Mouse (Mus musculus): ENCODE measurements around the gene Hist1h2bq. TPM values are rescaled to one million over a fixed set of nuclear protein-coding genes. Genes with fewer than 3 reads are reported as not detected.
"Not testable (repeated sequence)": the region's sequence is repeated elsewhere in the genome, so short reads cannot be mapped to it uniquely, and the experiment has no call there.

Hist1h2bq gene
- 100 to 1,000 TPM in 1 of 2 experiments, 10 to 100 TPM in 1; 53.2 to 110 TPM for total RNA-seq (2021)
- long read RNA-seq, experiment 1, result 0 reads
- long read RNA-seq, experiment 2, result 0 reads

- intact Hi-C loops (cut with DNase I); DNase-seq: not testable (repeated sequence)
These were observed at the start of gene Hist1h2bq, which contains the start of gene Hist1h2ao for GRCm38 (mm10) chr13:21810073-21810472. TSS of gene Hist1h2bq (minus strand) at chr13:21810197. TSS of gene Hist1h2ao (plus strand) at chr13:21810465.

DNA sequence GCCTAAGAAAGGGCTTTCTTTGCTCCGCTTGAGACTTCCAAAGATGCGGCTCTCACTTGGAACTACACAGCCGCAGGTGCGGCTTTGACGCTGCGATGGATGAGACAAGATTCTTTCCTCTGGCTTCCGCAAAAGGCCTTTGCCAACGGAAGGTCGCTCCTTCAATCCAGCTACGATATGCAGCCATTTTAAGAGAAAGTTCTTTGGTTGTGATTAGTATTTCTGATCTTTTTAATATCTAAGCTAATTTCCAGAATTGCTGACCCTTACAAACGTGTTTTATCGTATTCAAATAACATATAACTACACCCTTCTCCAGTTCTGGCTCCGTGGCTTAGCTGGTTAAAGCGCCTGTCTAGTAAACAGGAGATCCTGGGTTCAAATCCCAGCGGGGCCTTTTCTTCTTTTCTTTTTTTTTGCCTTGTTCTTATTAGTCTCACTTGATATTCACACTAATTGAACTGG is 45.7 kb upstream of the Hist1h2bq start:
- no peak for DNase-seq
- intact Hi-C loops (cut with DNase I), result no loop called here

- intact Hi-C loops (cut with DNase I), result no loop called here
- DNase-seq, result peak; percentile 40
These were observed 45.1 kb upstream of the Hist1h2bq start for GRCm38 (mm10) chr13:21855146-21855545.

DNA sequence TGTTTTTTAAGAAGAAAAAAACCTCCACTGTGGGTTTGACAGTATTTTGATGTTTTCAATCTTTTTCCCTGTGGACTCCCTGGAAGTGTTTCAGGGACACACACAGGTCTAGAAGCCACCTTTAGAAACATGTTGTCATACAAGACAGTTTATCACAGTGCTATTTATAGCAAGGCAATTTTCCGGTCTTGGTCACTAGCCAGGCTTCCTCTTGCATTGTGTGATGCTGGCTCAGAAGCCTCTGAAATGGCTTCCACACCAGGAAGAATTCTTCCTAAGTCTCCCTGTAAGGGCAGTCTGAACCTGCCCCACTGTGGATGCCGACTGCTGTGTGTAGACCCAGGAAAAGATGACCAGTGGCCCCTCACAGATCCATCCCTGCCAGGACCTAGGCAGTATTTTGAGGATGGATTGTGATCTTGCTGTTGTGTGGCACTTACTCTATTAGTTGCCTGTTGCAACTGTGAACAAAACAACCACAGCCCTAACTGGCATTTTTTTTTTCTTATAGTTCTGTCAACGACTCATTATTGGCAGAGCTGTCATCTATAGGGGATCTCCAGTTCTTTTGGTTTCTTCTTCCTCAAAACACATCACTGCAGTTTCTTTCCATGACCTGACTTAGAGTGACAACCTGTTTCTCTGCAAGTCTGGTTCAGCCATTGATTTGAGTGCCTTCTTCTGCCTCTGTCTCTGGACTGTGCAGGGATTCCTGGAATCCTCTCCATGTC is 42.4 kb upstream of the Hist1h2bq start:
- intact Hi-C loops (cut with DNase I), result no loop called here
- peak; percentile 51 to 81 for DNase-seq

DNA sequence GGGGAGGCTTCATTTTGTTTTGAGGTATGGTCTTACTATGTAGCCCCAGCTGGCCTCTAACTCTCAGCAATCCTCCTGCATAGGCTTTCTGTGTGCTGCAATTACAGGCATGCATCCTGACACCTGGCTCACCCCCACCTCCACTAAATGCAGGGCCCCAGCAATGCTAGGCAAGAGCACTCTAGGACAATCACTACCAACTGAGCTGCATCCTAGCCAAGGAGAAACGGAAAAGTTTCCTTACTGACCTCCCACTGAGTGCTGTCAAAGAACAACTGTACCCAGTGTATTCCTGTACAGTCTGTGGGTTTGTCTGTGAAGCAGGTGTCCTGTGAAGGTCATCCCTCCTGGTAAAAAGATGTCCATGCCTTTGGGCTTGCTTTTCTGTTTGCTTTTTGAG is 40.7 kb upstream of the Hist1h2bq start:
- intact Hi-C loops (cut with DNase I); DNase-seq: not testable (repeated sequence)

DNA sequence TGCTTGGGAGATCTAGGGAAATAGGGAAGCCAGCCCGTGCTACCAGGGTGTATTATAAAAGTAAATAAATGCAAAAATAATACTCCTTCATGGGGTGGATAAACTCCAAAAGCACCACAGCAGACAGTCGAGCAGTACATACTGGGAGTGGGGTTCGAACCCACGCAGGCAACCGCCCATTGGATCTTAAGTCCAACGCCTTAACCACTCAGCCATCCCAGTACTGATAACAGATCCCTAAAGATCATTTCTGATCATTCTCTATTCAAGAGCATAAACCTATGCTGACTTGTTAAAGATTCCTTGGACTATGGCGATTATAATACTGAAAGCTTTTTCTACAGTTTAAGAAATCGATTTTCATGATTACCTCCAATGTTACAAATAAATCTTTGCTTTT is 37.9 kb upstream of the Hist1h2bq start:
- no peak for DNase-seq

GRCm38 (mm10) chr13:21846356-21846755 is 36.4 kb upstream of the Hist1h2bq start:
- not testable (repeated sequence) for DNase-seq
- intact Hi-C loops (cut with DNase I), result loop anchor here (10.0 kb wide), 1 partner anchor 52 kb away; no protein-coding TSS in a partner anchor

More for the DNA sequence above, 37.9 kb upstream of the Hist1h2bq start:
- intact Hi-C loops (cut with DNase I), result loop anchor here (10.0 kb wide), 1 partner anchor 53 kb away; no protein-coding TSS in a partner anchor

DNA sequence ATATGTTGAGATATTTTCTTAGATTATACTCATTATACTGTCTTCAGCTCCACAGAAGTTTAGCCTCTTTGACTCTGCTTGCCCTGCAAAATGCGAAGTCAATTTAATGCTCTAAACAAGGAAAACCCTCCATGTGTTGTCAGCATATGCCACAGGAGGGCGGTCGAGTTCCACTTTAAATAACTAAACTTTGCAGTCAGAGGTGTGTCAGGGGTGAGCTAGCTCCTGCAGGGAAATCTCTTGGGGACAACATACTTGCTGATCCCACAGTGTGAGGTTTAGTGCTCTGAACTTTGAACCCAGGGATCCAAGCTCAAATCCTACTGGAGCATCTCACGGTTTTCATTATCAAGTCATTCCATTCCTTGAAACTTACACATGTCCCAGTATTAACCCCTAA is 30.5 kb upstream of the Hist1h2bq start:
- intact Hi-C loops (cut with DNase I), result loop anchor here (10.0 kb wide), 1 partner anchor 46 kb away; no protein-coding TSS in a partner anchor
- DNase-seq, result not testable (repeated sequence)

GRCm38 (mm10) chr13:21833461-21833860 is 23.5 kb upstream of the Hist1h2bq start, which contains the start of the genes Hist1h2ap and Hist1h2br:
TSS of gene Hist1h2ap (minus strand) at chr13:21833507.
TSS of gene Hist1h2br (plus strand) at chr13:21833743.
- DNase-seq; intact Hi-C loops (cut with DNase I): not testable (repeated sequence)

GRCm38 (mm10) chr13:21831418-21832394 is 21.7 kb upstream of the Hist1h2bq start, which contains the start of gene Hist1h4n:
TSS of gene Hist1h4n (minus strand) at chr13:21832196.
- DNase-seq, result peak in 1 of 2 experiments; percentile 12
- intact Hi-C loops (cut with DNase I), result not testable (repeated sequence)

- intact Hi-C loops (cut with DNase I), result no loop called here
- no peak for DNase-seq
These were observed 20.3 kb upstream of the Hist1h2bq start for GRCm38 (mm10) chr13:21830344-21830743.

DNA sequence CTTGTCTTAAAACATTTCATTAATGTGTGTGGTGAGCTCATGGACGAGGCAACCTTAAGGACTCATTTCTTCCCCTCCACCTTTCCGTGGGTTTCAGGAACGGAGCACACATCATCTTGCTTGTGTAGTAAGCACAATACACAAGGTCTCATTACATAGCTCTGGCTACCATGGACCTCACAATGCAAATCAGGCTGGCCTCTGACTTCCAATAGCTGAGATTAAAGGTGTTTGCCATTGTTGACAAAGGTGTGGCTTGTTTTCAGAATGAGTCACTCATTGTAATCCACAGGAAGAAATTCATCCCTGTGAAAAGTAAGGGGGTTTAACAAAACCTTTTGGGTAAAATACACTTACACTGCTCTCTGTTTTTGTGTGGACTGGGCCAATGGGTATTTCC is 18.5 kb upstream of the Hist1h2bq start:
- intact Hi-C loops (cut with DNase I), result loop anchor here (10.0 kb wide), 1 partner anchor 1926 kb away; the partner anchor contains the start of genes Hist1h2ab, Hist1h3b and Hist1h4b
- no peak for DNase-seq

- DNase-seq, result not testable (repeated sequence)
- intact Hi-C loops (cut with DNase I), result loop anchor here (10.0 kb wide), 1 partner anchor 1935 kb away; the partner anchor contains the start of genes Hist1h2ab, Hist1h3b and Hist1h4b
These were observed 10.3 kb upstream of the Hist1h2bq start for GRCm38 (mm10) chr13:21820082-21820890.

DNA sequence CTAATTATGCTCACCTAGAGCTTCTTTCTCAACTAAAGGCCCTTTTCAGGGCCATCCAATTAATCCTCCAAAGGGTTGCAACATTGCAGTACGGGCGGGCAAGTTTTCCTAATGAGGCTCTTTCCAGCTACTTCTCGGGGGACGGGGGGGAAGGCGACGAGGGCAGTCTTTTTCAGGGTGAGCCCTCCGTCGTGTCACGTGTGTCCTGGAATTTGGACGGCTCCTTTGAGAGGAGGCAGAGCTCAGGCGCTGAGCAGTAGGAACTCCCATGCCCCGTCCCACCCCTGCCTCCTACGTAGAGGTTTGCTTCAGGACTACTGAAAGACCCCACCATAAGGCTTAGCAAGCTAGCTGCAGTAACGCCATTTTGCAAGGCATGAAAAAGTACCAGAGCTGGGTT is 2.1 kb upstream of the Hist1h2bq start:
- DNase-seq, result not testable (repeated sequence)

GRCm38 (mm10) chr13:21811539-21811938 is 1.5 kb upstream of the Hist1h2bq start, which contains the start of gene Hist1h4m:
TSS of gene Hist1h4m (plus strand) at chr13:21811746.
- DNase-seq, result peak; percentile 22 to 34
- intact Hi-C loops (cut with DNase I), result not testable (repeated sequence)

More for the DNA sequence above, 2.1 kb upstream of the Hist1h2bq start:
- intact Hi-C loops (cut with DNase I), result not testable (repeated sequence)

DNA sequence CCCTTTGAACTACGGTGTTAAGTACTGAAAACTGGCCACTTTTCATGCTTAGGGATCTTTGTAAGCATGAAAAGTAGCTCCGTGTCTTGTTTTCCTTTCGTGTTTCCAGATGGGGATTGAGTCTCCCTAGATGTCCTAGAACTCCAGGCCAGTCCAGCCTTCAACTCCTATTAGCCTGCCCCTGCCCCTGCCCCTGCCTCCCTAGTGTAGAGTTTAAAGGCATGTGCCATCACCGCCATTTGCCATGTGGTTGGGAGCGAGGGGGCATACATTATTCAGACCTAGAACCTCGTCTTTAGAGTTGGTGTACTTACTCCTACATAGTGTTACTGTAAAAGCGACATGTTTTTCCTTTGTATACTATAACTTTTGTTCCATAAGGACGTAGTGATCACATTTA is 1.1 kb upstream of the Hist1h2bq start:
- DNase-seq; intact Hi-C loops (cut with DNase I): not testable (repeated sequence)

DNA sequence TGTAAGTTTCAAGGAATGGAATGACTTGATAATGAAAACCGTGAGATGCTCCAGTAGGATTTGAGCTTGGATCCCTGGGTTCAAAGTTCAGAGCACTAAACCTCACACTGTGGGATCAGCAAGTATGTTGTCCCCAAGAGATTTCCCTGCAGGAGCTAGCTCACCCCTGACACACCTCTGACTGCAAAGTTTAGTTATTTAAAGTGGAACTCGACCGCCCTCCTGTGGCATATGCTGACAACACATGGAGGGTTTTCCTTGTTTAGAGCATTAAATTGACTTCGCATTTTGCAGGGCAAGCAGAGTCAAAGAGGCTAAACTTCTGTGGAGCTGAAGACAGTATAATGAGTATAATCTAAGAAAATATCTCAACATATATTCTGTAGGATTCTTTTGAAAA is 6.9 kb downstream of the Hist1h2bq start:
- intact Hi-C loops (cut with DNase I), result not testable (repeated sequence)

DNA sequence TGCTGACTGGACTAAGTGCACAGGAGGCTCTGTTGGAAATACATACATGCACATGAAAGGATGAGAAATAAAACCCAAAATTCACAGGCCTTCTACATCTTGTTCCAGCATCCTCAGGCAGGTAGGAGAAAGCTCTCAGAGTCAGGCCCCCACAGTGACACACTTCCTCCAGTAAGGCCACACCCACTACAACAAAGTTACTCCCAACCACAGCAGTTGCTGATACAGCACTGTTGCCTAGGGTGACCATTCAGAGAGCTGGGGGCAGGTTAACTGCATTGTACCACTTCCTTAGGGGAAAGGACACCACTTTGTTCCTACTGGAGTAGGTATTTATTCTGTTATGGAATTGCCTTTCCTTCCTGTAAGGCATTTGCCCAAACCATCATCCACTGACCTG is 12.8 kb downstream of the Hist1h2bq start:
- intact Hi-C loops (cut with DNase I), result loop anchor here (10.0 kb wide), 1 partner anchor 48 kb away; no protein-coding TSS in a partner anchor
- DNase-seq, result not testable (repeated sequence)

More for the DNA sequence above, 6.9 kb downstream of the Hist1h2bq start:
- DNase-seq, result not testable (repeated sequence)

- DNase-seq, result no peak
- intact Hi-C loops (cut with DNase I), result loop anchor here (10.0 kb wide), 1 partner anchor 49 kb away; no protein-coding TSS in a partner anchor
These were observed 14.4 kb downstream of the Hist1h2bq start for GRCm38 (mm10) chr13:21795584-21795983.

Measured in heart, postnatal 14 days (tissue).